Mouse (Mus musculus) Patski (cell line): ENCODE results near the gene Tanc1. TPM values are rescaled to one million over a fixed set of nuclear protein-coding genes. Genes with fewer than 3 reads are reported as not detected.

Experiments used
- ATAC-seq: fragments of 100-300 bp; one replicate; pipeline ENCODE4 v1.8.0; 2021
- CTCF ChIA-PET: fragments of 350-600 bp; sonication (Branson Sonifier 250); formaldehyde crosslinking; loops from one replicate; lab custom pipeline; 2022; ENCODE audit warnings: inconsistent platforms; lab: Charles Lee
- POLR2A ChIA-PET: fragments of 350-600 bp; sonication (Branson Sonifier 250); formaldehyde crosslinking; loops from one replicate; lab custom pipeline; 2022; ENCODE audit warnings: antibody characterized with exemption, inconsistent platforms; lab: Charles Lee
- DNase-seq: peaks from one replicate; pipeline ENCODE4 v3.0.0-alpha.2; 2011; ENCODE audit warnings: low read depth, low spot score
- H3K27me3 ChIP-seq: fragments of 371-371 bp; one replicate; pipeline ENCODE4 v1.5.1; 2021
- CTCF ChIP-seq: fragments of 100-300 bp; IDR thresholded peaks from one replicate; pipeline ENCODE4 v1.5.1; 2021
- in situ Hi-C: fragments of 300-500 bp; cut with MboI; formaldehyde crosslinking; loops from 3 replicates; pipeline ENCODE4 v1.11.1; 2018; ENCODE audit warnings: low pct_unique_long_range_greater_than_20kb, mixed read lengths
- polyA plus RNA-seq: library from polyadenylated mRNA; unstranded; gene quantifications from one replicate; pipeline ENCODE4 v1.2.3, GENCODE M21; 2021

The Tanc1 gene
- polyA plus RNA-seq, 1 experiment from 2014 or later, result 45.3 TPM

- DNase-seq (no peak), ATAC-seq (no peak)
- ChIA-PET POLR2A (interaction anchor here (1.2 kb wide), 1 partner anchor 8 kb away, joined by 3 read pairs; no protein-coding TSS in a partner anchor), CTCF (interaction anchor here (1.2 kb wide), 1 partner anchor 82 kb away, joined by 3 read pairs; no protein-coding TSS in a partner anchor)
- no peak for TF ChIP-seq CTCF
- no peaks in the 10 kb centered on the region for H3K27me3 ChIP-seq
- in situ Hi-C loops, result no loop called here
Measured at GRCm38 (mm10) chr2:59725518-59726185, 113.8 kb downstream of the Tanc1 start.

- ChIA-PET CTCF (no interaction called here), POLR2A (no interaction called here)
- no peak for ATAC-seq
- no peak for DNase-seq
- no peaks in the 10 kb centered on the region for H3K27me3 ChIP-seq
- in situ Hi-C loops, result no loop called here
- TF ChIP-seq CTCF, result no peak
Measured at GRCm38 (mm10) chr2:59731831-59732230, 120.0 kb downstream of the Tanc1 start.

- no peaks in the 10 kb centered on the region for H3K27me3 ChIP-seq
- TF ChIP-seq CTCF, result no peak
- no peak for DNase-seq
- POLR2A ChIA-PET, result no interaction called here
- in situ Hi-C loops, result no loop called here
- ATAC-seq, result no peak
- CTCF ChIA-PET, result no interaction called here
Measured at GRCm38 (mm10) chr2:59733410-59733809, 121.6 kb downstream of the Tanc1 start.

GRCm38 (mm10) chr2:59736401-59736898 is 124.6 kb downstream of the Tanc1 start:
- TF ChIP-seq CTCF, result no peak
- POLR2A ChIA-PET, result interaction anchor here (1.0 kb wide), 1 partner anchor 14 kb away, joined by 3 read pairs; no protein-coding TSS in a partner anchor
- CTCF ChIA-PET, result no interaction called here
- ATAC-seq (no peak), DNase-seq (no peak)
- H3K27me3 ChIP-seq, result no peaks in the 10 kb centered on the region
- in situ Hi-C loops, result loop anchor here (5.0 kb wide), 1 partner anchor 124 kb away; the partner anchor contains the start of gene Tanc1

GRCm38 (mm10) chr2:59737368-59737767 is 125.5 kb downstream of the Tanc1 start:
- ATAC-seq (no peak), DNase-seq (no peak)
- no peak for TF ChIP-seq CTCF
- no peaks in the 10 kb centered on the region for H3K27me3 ChIP-seq
- in situ Hi-C loops, result loop anchor here (5.0 kb wide), 1 partner anchor 125 kb away; the partner anchor contains the start of gene Tanc1
- CTCF ChIA-PET, result no interaction called here
- POLR2A ChIA-PET, result interaction anchor here (1.5 kb wide), 1 partner anchor 14 kb away, joined by 3 read pairs; no protein-coding TSS in a partner anchor

GRCm38 (mm10) chr2:59738356-59738755 is 126.5 kb downstream of the Tanc1 start:
- CTCF ChIA-PET, result interaction anchor here (1.1 kb wide), 1 partner anchor 120 kb away, joined by 3 read pairs; no protein-coding TSS in a partner anchor
- DNase-seq (no peak), ATAC-seq (peak; percentile 39)
- TF ChIP-seq CTCF, result no peak
- POLR2A ChIA-PET, result interaction anchor here (1.0 to 1.5 kb wide), 2 partner anchors 13 to 40 kb away, joined by 3 read pairs; no protein-coding TSS in a partner anchor
- in situ Hi-C loops, result loop anchor here (5.0 kb wide), 1 partner anchor 126 kb away; the partner anchor contains the start of gene Tanc1
- H3K27me3 ChIP-seq, result no peaks in the 10 kb centered on the region

- ChIA-PET CTCF (interaction anchor here (1.1 kb wide), 1 partner anchor 121 kb away, joined by 3 read pairs; no protein-coding TSS in a partner anchor), POLR2A (interaction anchor here (1.0 to 1.5 kb wide), 2 partner anchors 13 to 41 kb away, joined by 3 read pairs; no protein-coding TSS in a partner anchor)
- TF ChIP-seq CTCF, result no peak
- DNase-seq (no peak), ATAC-seq (no peak)
- no peaks in the 10 kb centered on the region for H3K27me3 ChIP-seq
- in situ Hi-C loops, result loop anchor here (5.0 kb wide), 1 partner anchor 127 kb away; the partner anchor contains the start of gene Tanc1
Measured at GRCm38 (mm10) chr2:59739036-59739435, 127.2 kb downstream of the Tanc1 start.

GRCm38 (mm10) chr2:59742500-59743116 is 130.8 kb downstream of the Tanc1 start:
- H3K27me3 ChIP-seq, result no peaks in the 10 kb centered on the region
- CTCF ChIA-PET, result no interaction called here
- TF ChIP-seq CTCF, result no peak
- in situ Hi-C loops, result no loop called here
- POLR2A ChIA-PET, result no interaction called here
- DNase-seq, result no peak
- ATAC-seq, result no peak

GRCm38 (mm10) chr2:59745428-59745827 is 133.6 kb downstream of the Tanc1 start:
- in situ Hi-C loops, result loop anchor here (5.0 kb wide), 1 partner anchor 203 kb away; no protein-coding TSS in a partner anchor
- TF ChIP-seq CTCF, result peak; percentile 81
- no peaks in the 10 kb centered on the region for H3K27me3 ChIP-seq
- ATAC-seq (no peak), DNase-seq (no peak)
- POLR2A ChIA-PET, result no interaction called here
- CTCF ChIA-PET, result interaction anchor here (0.8 to 1.5 kb wide), 5 partner anchors 13 to 207 kb away, joined by 3 read pairs; no protein-coding TSS in a partner anchor

GRCm38 (mm10) chr2:59746070-59746469 is 134.2 kb downstream of the Tanc1 start:
- POLR2A ChIA-PET, result interaction anchor here (0.6 kb wide), 1 partner anchor 48 kb away, joined by 3 read pairs; no protein-coding TSS in a partner anchor
- no peak for DNase-seq
- in situ Hi-C loops, result loop anchor here (5.0 kb wide), 1 partner anchor 204 kb away; no protein-coding TSS in a partner anchor
- TF ChIP-seq CTCF, result no peak
- CTCF ChIA-PET, result interaction anchor here (0.8 to 1.5 kb wide), 3 partner anchors 12 to 207 kb away, joined by 3 read pairs; no protein-coding TSS in a partner anchor
- H3K27me3 ChIP-seq, result no peaks in the 10 kb centered on the region
- ATAC-seq, result no peak
